Mouse (Mus musculus) spleen, adult 2 months (tissue): ENCODE measurements around the gene Spr. TPM values are rescaled to one million over a fixed set of nuclear protein-coding genes. Genes with fewer than 3 reads are reported as not detected.
"Not testable (repeated sequence)": the region's sequence is repeated elsewhere in the genome, so short reads cannot be mapped to it uniquely, and the experiment has no call there.

Source experiments
- DNase-seq, 2 experiments: peaks; one replicate each; pipeline versions ENCODE4 v3.0.0 to v3.0.0-alpha.2; 2012 to 2021; ENCODE audit warnings: low spot score in 2 of 2, low read depth in 1 of 2
- H3K27ac ChIP-seq: fragments of 200-500 bp; 2 replicates; pipeline ENCODE4 v1.5.1; 2012; ENCODE audit warnings: low read length, inconsistent platforms; ENCODE audit not compliant: insufficient read depth
- H3K27me3 ChIP-seq: fragments of 200-500 bp; 2 replicates; pipeline ENCODE4 v1.6.1; 2012; ENCODE audit warnings: mild to moderate bottlenecking, moderate library complexity, low read length, inconsistent platforms; ENCODE audit not compliant: control insufficient read depth, insufficient read depth
- H3K36me3 ChIP-seq: fragments of 200-500 bp; 2 replicates; pipeline ENCODE4 v1.6.1; 2012; ENCODE audit warnings: mild to moderate bottlenecking, low read length, inconsistent platforms; ENCODE audit not compliant: control insufficient read depth, insufficient read depth
- H3K4me1 ChIP-seq: fragments of 200-500 bp; 2 replicates; pipeline ENCODE4 v1.6.1; 2011; ENCODE audit warnings: inconsistent platforms; ENCODE audit not compliant: control insufficient read depth, insufficient read depth, insufficient read length
- H3K4me3 ChIP-seq: fragments of 200-500 bp; 2 replicates; pipeline ENCODE4 v1.5.1; 2011; ENCODE audit warnings: mild to moderate bottlenecking, inconsistent platforms; ENCODE audit not compliant: insufficient read depth, insufficient read length; ENCODE audit errors: extremely low read depth
- CTCF ChIP-seq: fragments of 200-500 bp; IDR thresholded peaks from 2 replicates; pipeline ENCODE4 v1.5.1; 2011; ENCODE audit warnings: mild to moderate bottlenecking, inconsistent platforms; ENCODE audit not compliant: insufficient read depth, insufficient read length, insufficient replicate concordance; ENCODE audit errors: extremely low read depth
- POLR2A ChIP-seq: fragments of 200-500 bp; IDR thresholded peaks from 2 replicates; pipeline ENCODE4 v1.6.1; 2011; ENCODE audit warnings: low read depth, low read length, inconsistent platforms
- WGBS: fragments of 180-500 bp; shearing (Covaris S2); methylation state at CpG from one replicate; pipeline ENCODE4 v1.1.7; 2018; 5-methylcytosine and 5-hydroxymethylcytosine counted together
- polyA plus RNA-seq: library from polyadenylated mRNA; depleted of rRNA; stranded (reverse); fragments of >200 nt; gene quantifications from 2 replicates; pipeline ENCODE4 v1.2.3, GENCODE M21; 2012

The Spr gene
- polyA plus RNA-seq, 1 experiment, result 10.2 TPM

GRCm38 (mm10) chr6:85165440-85165921 lies 27.9 kb upstream of the Spr start:
- Histone ChIP-seq H3K36me3 (no peaks in the 10 kb centered on the region), H3K4me3 (no peak overlapping the region), H3K27me3 (no peaks in the 10 kb centered on the region), H3K4me1 (no peaks in the 10 kb centered on the region), H3K27ac (no peak overlapping the region)
- no peak for TF ChIP-seq POLR2A
- TF ChIP-seq CTCF, result no peak
- 72% methylated on average over 11 of the region's 11 CpGs for WGBS
- DNase-seq, result no peak

GRCm38 (mm10) chr6:85160201-85160923 lies 22.8 kb upstream of the Spr start:
- peak; percentile 21 to 43 for DNase-seq
- Histone ChIP-seq H3K4me1 (no peaks in the 10 kb centered on the region), H3K27ac (no peak overlapping the region), H3K4me3 (no peak overlapping the region), H3K27me3 (no peaks in the 10 kb centered on the region), H3K36me3 (no peaks in the 10 kb centered on the region)
- TF ChIP-seq POLR2A (no peak), CTCF (peak; percentile 65; the same call in 1 of the 2 replicates)
- WGBS, result 49% methylated on average over 4 of the region's 4 CpGs

- WGBS, result 26% methylated on average over 6 of the region's 6 CpGs
- not testable (repeated sequence) for H3K27me3 ChIP-seq, H3K4me3 ChIP-seq, H3K27ac ChIP-seq, H3K36me3 ChIP-seq, H3K4me1 ChIP-seq
- peak in 1 of 2 experiments; percentile 15 for DNase-seq
- peak; percentile 43; the same call in 1 of the 2 replicates for TF ChIP-seq CTCF
Measured at GRCm38 (mm10) chr6:85159092-85159760, 21.7 kb upstream of the Spr start.

- H3K27me3 ChIP-seq, H3K36me3 ChIP-seq, H3K4me1 ChIP-seq, DNase-seq, H3K4me3 ChIP-seq, H3K27ac ChIP-seq: not testable (repeated sequence)
- WGBS, result 68% methylated on average over 4 of the region's 4 CpGs
Measured at GRCm38 (mm10) chr6:85158040-85158804, 20.7 kb upstream of the Spr start.

- not testable (repeated sequence) for DNase-seq, H3K36me3 ChIP-seq, H3K27ac ChIP-seq, H3K27me3 ChIP-seq, H3K4me3 ChIP-seq, H3K4me1 ChIP-seq
- 84% methylated on average over 2 of the region's 2 CpGs for WGBS
Measured at GRCm38 (mm10) chr6:85156551-85156950, 19.0 kb upstream of the Spr start.

GRCm38 (mm10) chr6:85154861-85155528 lies 17.4 kb upstream of the Spr start:
- H3K4me3 ChIP-seq, result no peak overlapping the region; the same call in 1 of the 2 replicates
- peaks cover 3% of the 10 kb centered on the region for H3K27me3 ChIP-seq
- DNase-seq, result no peak

More at GRCm38 (mm10) chr6:85154861-85155528, 17.4 kb upstream of the Spr start:
- Histone ChIP-seq H3K4me1 (no peaks in the 10 kb centered on the region; the same call in 1 of the 2 replicates), H3K27ac (no peak overlapping the region), H3K36me3 (no peaks in the 10 kb centered on the region)
- 7% methylated on average over 34 of the region's 34 CpGs for WGBS
- no peak for TF ChIP-seq POLR2A
- TF ChIP-seq CTCF, result no peak
